Mouse (Mus musculus) hindbrain, embryonic 11.5 days (tissue): ENCODE results near the gene AW549877. TPM values are rescaled to one million over a fixed set of nuclear protein-coding genes. Genes with fewer than 3 reads are reported as not detected.

Source experiments
- ATAC-seq: fragments of 200-750 bp; cut with Nextera tagmentation; 2 replicates; pipeline ENCODE4 v1.8.0; 2017; ENCODE audit warnings: mild to moderate bottlenecking, moderate TSS enrichment, moderate library complexity; ENCODE audit not compliant: low FRiP score
- DNase-seq: peaks from one replicate; pipeline ENCODE4 v3.0.0-alpha.2; 2015; ENCODE audit warnings: low spot score
- H3K27ac ChIP-seq: fragments of 300-500 bp; sonication (generic); 2 replicates; pipeline ENCODE4 v1.5.1; 2014; ENCODE audit warnings: mild to moderate bottlenecking, low read depth, low read length
- H3K27me3 ChIP-seq: fragments of 300-500 bp; sonication (generic); 2 replicates; pipeline ENCODE4 v1.6.1; 2014; ENCODE audit warnings: mild to moderate bottlenecking, low read length, moderate library complexity, mixed read lengths; ENCODE audit not compliant: control insufficient read depth, insufficient read depth
- H3K36me3 ChIP-seq: fragments of 300-500 bp; sonication (generic); 2 replicates; pipeline ENCODE4 v1.6.1; 2014; ENCODE audit warnings: mild to moderate bottlenecking, low read length, moderate library complexity, mixed read lengths; ENCODE audit not compliant: control insufficient read depth, insufficient read depth
- H3K4me1 ChIP-seq: fragments of 300-500 bp; sonication (generic); replicated peaks from 2 replicates; pipeline ENCODE4 v1.6.1; 2014; ENCODE audit warnings: low read length, mixed read lengths; ENCODE audit not compliant: control insufficient read depth, insufficient read depth
- H3K4me2 ChIP-seq: fragments of 300-500 bp; sonication (generic); replicated peaks from 2 replicates; pipeline ENCODE4 v1.6.1; 2014; ENCODE audit warnings: mild to moderate bottlenecking, low read depth, low read length
- H3K4me3 ChIP-seq: fragments of 300-500 bp; sonication (generic); 2 replicates; pipeline ENCODE4 v1.5.1; 2014; ENCODE audit warnings: low read depth, low read length
- H3K9ac ChIP-seq: fragments of 300-500 bp; sonication (generic); 2 replicates; pipeline ENCODE4 v1.6.1; 2014; ENCODE audit warnings: low read depth, low read length
- H3K9me3 ChIP-seq: fragments of 300-500 bp; sonication (generic); 2 replicates; pipeline ENCODE4 v1.6.1; 2016; ENCODE audit warnings: low read length; ENCODE audit not compliant: control insufficient read depth
- WGBS: fragments of 180-500 bp; shearing (Covaris S2); extraction: QIAGEN DNeasy Blood & Tissue Kit; methylation state at CpG from one replicate; pipeline ENCODE4 v1.1.7; 2014; 5-methylcytosine and 5-hydroxymethylcytosine counted together
- polyA plus RNA-seq: library from polyadenylated mRNA; unstranded; fragments of >200 nt; fragmentation: Nextera tagmentation; extraction: Ambion mirVana; gene quantifications from 2 replicates; pipeline ENCODE4 v1.2.1, GENCODE M21; 2014

The AW549877 gene
- polyA plus RNA-seq, 1 experiment from 2014 or later = 57.9 TPM

GRCm38 (mm10) chr15:4026231-4026773, 30.8 kb upstream of the AW549877 start, which contains the start of gene Oxct1:
Gene Oxct1, plus strand, starts transcription at chr15:4026383.
- no peaks in the 10 kb centered on the region for H3K36me3 ChIP-seq
- peak within 1 kb of the TSS; percentile 87 for H3K9ac ChIP-seq
- DNase-seq (peak; percentile 91), ATAC-seq (peak; percentile 96)
- no peaks in the 10 kb centered on the region for H3K9me3 ChIP-seq
- H3K27me3 ChIP-seq = no peaks in the 10 kb centered on the region
- H3K4me3 ChIP-seq = peak within 1 kb of the TSS; percentile 76
- H3K4me1 ChIP-seq = no peaks in the 10 kb centered on the region
- H3K27ac ChIP-seq = peak within 1 kb of the TSS; percentile 89
- peak within 1 kb of the TSS; percentile 67 for H3K4me2 ChIP-seq
- 0% methylated on average over 37 of the region's 45 CpGs for WGBS

DNA sequence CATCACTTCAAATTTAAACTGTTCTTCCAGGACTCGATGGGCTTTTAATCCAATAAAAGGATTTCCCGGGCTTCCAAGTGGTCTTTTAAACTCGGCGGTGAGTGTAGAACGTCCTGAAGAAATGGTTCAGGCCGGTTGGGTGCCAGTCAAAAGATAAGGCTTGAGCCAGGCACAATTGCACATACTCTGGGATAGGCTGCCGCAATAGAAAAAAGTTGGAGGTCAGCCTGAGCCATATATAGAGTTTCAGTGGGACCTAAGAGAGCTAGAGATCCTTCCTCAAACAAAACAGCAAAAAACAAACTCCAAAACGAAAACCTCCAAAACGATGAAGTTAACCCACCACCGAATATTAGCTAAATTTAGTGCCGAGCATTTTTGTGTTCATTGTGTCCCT, 30.0 kb upstream of the AW549877 start:
- Histone ChIP-seq H3K27me3 (no peaks in the 10 kb centered on the region), H3K4me3 (no peak overlapping the region), H3K4me2 (0 out of 2 replicates have a peak overlapping the region, but pooled peaks have one; percentile 67), H3K36me3 (no peaks in the 10 kb centered on the region), H3K4me1 (no peaks in the 10 kb centered on the region), H3K9me3 (no peaks in the 10 kb centered on the region), H3K9ac (no peak overlapping the region), H3K27ac (no peak overlapping the region)
- no peak for DNase-seq
- no peak for ATAC-seq
- WGBS = 68% methylated on average over 11 of the region's 11 CpGs

GRCm38 (mm10) chr15:4024726-4025507, 29.4 kb upstream of the AW549877 start:
- H3K4me3 ChIP-seq = no peak overlapping the region
- H3K4me2 ChIP-seq = no peak overlapping the region
- DNase-seq (no peak), ATAC-seq (no peak)
- no peaks in the 10 kb centered on the region for H3K36me3 ChIP-seq
- H3K27ac ChIP-seq = no peak overlapping the region
- H3K9me3 ChIP-seq = no peaks in the 10 kb centered on the region
- H3K27me3 ChIP-seq = no peaks in the 10 kb centered on the region
- 86% methylated on average over 13 of the region's 13 CpGs for WGBS
- H3K9ac ChIP-seq = no peak overlapping the region
- H3K4me1 ChIP-seq = no peaks in the 10 kb centered on the region

DNA sequence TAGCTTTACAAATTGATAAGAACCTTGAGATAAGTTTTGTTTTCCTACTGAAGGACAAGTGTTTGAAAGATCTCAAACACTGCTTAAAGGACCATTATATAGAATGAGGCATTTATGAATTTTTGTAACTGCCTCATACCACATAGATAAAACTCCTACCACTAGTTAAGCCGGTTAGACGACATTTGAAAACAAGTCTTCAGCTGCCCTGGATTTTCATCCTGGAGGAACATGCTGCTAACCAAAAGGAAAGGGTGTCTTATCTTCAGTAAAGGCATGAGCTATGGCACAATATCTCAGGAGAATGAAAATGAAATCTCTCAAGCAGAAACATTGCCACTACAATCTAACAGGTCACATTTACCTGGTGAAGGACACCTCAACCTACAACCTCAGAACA, 28.2 kb upstream of the AW549877 start:
- no peaks in the 10 kb centered on the region for H3K27me3 ChIP-seq

GRCm38 (mm10) chr15:4020711-4021110, 25.2 kb upstream of the AW549877 start:
- H3K27ac ChIP-seq = no peak overlapping the region
- no peak for DNase-seq
- no peak overlapping the region for H3K4me3 ChIP-seq
- H3K27me3 ChIP-seq = no peaks in the 10 kb centered on the region
- no peak overlapping the region for H3K4me2 ChIP-seq
- H3K4me1 ChIP-seq = no peaks in the 10 kb centered on the region
- H3K9me3 ChIP-seq = no peaks in the 10 kb centered on the region
- ATAC-seq = no peak
- H3K36me3 ChIP-seq = no peaks in the 10 kb centered on the region
- WGBS = 68% methylated on average over 4 of the region's 4 CpGs
- no peak overlapping the region for H3K9ac ChIP-seq

More for the DNA sequence above, 28.2 kb upstream of the AW549877 start:
- Histone ChIP-seq H3K9me3 (no peaks in the 10 kb centered on the region), H3K4me3 (no peak overlapping the region), H3K4me1 (no peaks in the 10 kb centered on the region), H3K9ac (no peak overlapping the region), H3K27ac (no peak overlapping the region), H3K4me2 (no peak overlapping the region), H3K36me3 (no peaks in the 10 kb centered on the region)
- ATAC-seq (no peak), DNase-seq (no peak)
- WGBS = 90% methylated on average over 2 of the region's 2 CpGs

- Histone ChIP-seq H3K4me2 (no peak overlapping the region), H3K9me3 (no peaks in the 10 kb centered on the region), H3K27me3 (no peaks in the 10 kb centered on the region), H3K4me3 (no peak overlapping the region), H3K9ac (no peak overlapping the region), H3K4me1 (no peaks in the 10 kb centered on the region), H3K36me3 (no peaks in the 10 kb centered on the region), H3K27ac (no peak overlapping the region)
- DNase-seq (no peak), ATAC-seq (peak; percentile 61; the same call in 1 of the 2 replicates)
- WGBS = 85% methylated on average over 2 of the region's 2 CpGs
These were observed 18.3 kb upstream of the AW549877 start for GRCm38 (mm10) chr15:4013873-4014272.

DNA sequence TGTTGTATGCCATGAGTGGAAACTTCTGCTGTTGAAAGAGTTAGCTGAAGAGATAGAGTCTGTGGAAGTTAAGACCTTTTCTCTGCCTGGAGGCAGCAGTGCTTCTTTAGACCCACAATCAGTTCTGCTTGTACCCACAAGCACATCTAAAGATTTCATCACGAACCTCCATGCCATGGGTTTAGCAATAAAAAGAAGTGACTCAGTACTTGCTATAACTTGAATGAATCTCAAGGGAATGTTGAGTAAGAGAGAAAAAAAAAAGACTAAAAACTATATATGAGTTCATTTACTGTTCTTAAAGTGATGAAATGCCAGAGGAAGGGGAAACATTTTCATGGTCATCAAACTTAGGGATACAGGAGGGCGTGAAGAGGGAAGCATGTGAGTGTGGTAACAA, 5.0 kb upstream of the AW549877 start:
- H3K4me2 ChIP-seq = no peak overlapping the region
- no peaks in the 10 kb centered on the region for H3K36me3 ChIP-seq
- no peaks in the 10 kb centered on the region for H3K27me3 ChIP-seq
- no peak overlapping the region for H3K27ac ChIP-seq
- no peak overlapping the region for H3K9ac ChIP-seq
- H3K4me3 ChIP-seq = no peak overlapping the region
- no peaks in the 10 kb centered on the region for H3K9me3 ChIP-seq
- no peak for ATAC-seq
- WGBS = 83% methylated on average over 2 of the region's 2 CpGs
- no peaks in the 10 kb centered on the region for H3K4me1 ChIP-seq
- DNase-seq = no peak

GRCm38 (mm10) chr15:3999144-3999543, 3.6 kb upstream of the AW549877 start:
- H3K36me3 ChIP-seq = no peaks in the 10 kb centered on the region
- H3K9me3 ChIP-seq = no peaks in the 10 kb centered on the region
- H3K4me2 ChIP-seq = no peak overlapping the region
- no peaks in the 10 kb centered on the region for H3K4me1 ChIP-seq
- no peaks in the 10 kb centered on the region for H3K27me3 ChIP-seq
- no peak overlapping the region for H3K27ac ChIP-seq
- no peak for ATAC-seq
- H3K4me3 ChIP-seq = no peak overlapping the region
- H3K9ac ChIP-seq = no peak overlapping the region
- WGBS = 67% methylated on average over 2 of the region's 2 CpGs
- DNase-seq = no peak
